Mouse (Mus musculus) bone marrow macrophage, adult 2 months (primary cell): ENCODE data around the gene Smg6.

Experiments
- CTCF ChIP-seq: IDR thresholded peaks from 2 replicates; pipeline ENCODE4 v1.5.1; 2012; ENCODE audit warnings: low read depth, mild to moderate bottlenecking, low read length, moderate library complexity
- POLR2A ChIP-seq: IDR thresholded peaks from 2 replicates; pipeline ENCODE4 v1.6.1; 2012; ENCODE audit warnings: mild to moderate bottlenecking, low read depth, low read length, borderline replicate concordance

- TF ChIP-seq CTCF (no peak), POLR2A (no peak)
Measured at GRCm38 (mm10) chr11:75197956-75198355, 272.3 kb downstream of the Smg6 start.
